Mouse (Mus musculus): ENCODE measurements around the gene Cacna1f. TPM values are rescaled to one million over a fixed set of nuclear protein-coding genes. Genes with fewer than 3 reads are reported as not detected.

Gene Cacna1f
- not detected for total RNA-seq (2021)

GRCm38 (mm10) chrX:7606783-7607182 is at the start of gene Cacna1f:
TSS of gene Cacna1f (plus strand) at chrX:7607083.
- DNase-seq (ENCODE audit: low spot score), result no peak
- intact Hi-C loops (cut with DNase I), result loop anchor here (5.0 to 10.0 kb wide), 2 partner anchors 36 to 338 kb away; partner anchors contain the start of gene Hdac6

- no peak for DNase-seq (ENCODE audit: low spot score)
- intact Hi-C loops (cut with DNase I), result no loop called here
These were observed 43.8 kb upstream of the Cacna1f start for GRCm38 (mm10) chrX:7563076-7563475.

- intact Hi-C loops (cut with DNase I), result no loop called here
These were observed 40.5 kb upstream of the Cacna1f start for GRCm38 (mm10) chrX:7566352-7566751.

GRCm38 (mm10) chrX:7567491-7567890 is 39.4 kb upstream of the Cacna1f start:
- DNase-seq (ENCODE audit: low spot score), result no peak

More at GRCm38 (mm10) chrX:7566352-7566751, 40.5 kb upstream of the Cacna1f start:
- no peak for DNase-seq (ENCODE audit: low spot score)

GRCm38 (mm10) chrX:7570481-7571175 is 36.3 kb upstream of the Cacna1f start:
- intact Hi-C loops (cut with DNase I), result loop anchor here (5.0 kb wide), 1 partner anchor 77 kb away; no protein-coding TSS in a partner anchor
- DNase-seq (ENCODE audit: low spot score), result no peak

More at GRCm38 (mm10) chrX:7567491-7567890, 39.4 kb upstream of the Cacna1f start:
- intact Hi-C loops (cut with DNase I), result no loop called here

- intact Hi-C loops (cut with DNase I), result loop anchor here (2.0 to 5.0 kb wide), 2 partner anchors 76 to 149 kb away; no protein-coding TSS in a partner anchor
- no peak for DNase-seq (ENCODE audit: low spot score)
These were observed 35.2 kb upstream of the Cacna1f start for GRCm38 (mm10) chrX:7571565-7572136.

GRCm38 (mm10) chrX:7572466-7572865 is 34.4 kb upstream of the Cacna1f start:
- intact Hi-C loops (cut with DNase I), result loop anchor here (2.0 to 5.0 kb wide), 2 partner anchors 75 to 150 kb away; no protein-coding TSS in a partner anchor
- DNase-seq (ENCODE audit: low spot score), result no peak

GRCm38 (mm10) chrX:7573176-7574086 is 33.5 kb upstream of the Cacna1f start, which contains the start of gene Foxp3:
TSS of gene Foxp3 (plus strand) at chrX:7573644.
- DNase-seq (ENCODE audit: low spot score), result peak; percentile 4
- intact Hi-C loops (cut with DNase I), result loop anchor here (2.0 to 5.0 kb wide), 2 partner anchors 74 to 151 kb away; no protein-coding TSS in a partner anchor

- intact Hi-C loops (cut with DNase I), result loop anchor here (5.0 kb wide), 1 partner anchor 73 kb away; no protein-coding TSS in a partner anchor
- peak; percentile 88 for DNase-seq (ENCODE audit: low spot score)
These were observed 32.6 kb upstream of the Cacna1f start, which contains the start of gene Ppp1r3f for GRCm38 (mm10) chrX:7574087-7574884. TSS of gene Ppp1r3f (minus strand) at chrX:7574283.

GRCm38 (mm10) chrX:7574885-7575231 is 32.0 kb upstream of the Cacna1f start:
- intact Hi-C loops (cut with DNase I), result loop anchor here (5.0 kb wide), 1 partner anchor 72 kb away; no protein-coding TSS in a partner anchor
- DNase-seq (ENCODE audit: low spot score), result no peak

GRCm38 (mm10) chrX:7581151-7581550 is 25.7 kb upstream of the Cacna1f start:
- DNase-seq (ENCODE audit: low spot score), result no peak
- intact Hi-C loops (cut with DNase I), result no loop called here

GRCm38 (mm10) chrX:7583881-7584280 is 23.0 kb upstream of the Cacna1f start:
- intact Hi-C loops (cut with DNase I), result no loop called here
- DNase-seq (ENCODE audit: low spot score), result no peak

- DNase-seq (ENCODE audit: low spot score), result no peak
- intact Hi-C loops (cut with DNase I), result no loop called here
These were observed 20.5 kb upstream of the Cacna1f start for GRCm38 (mm10) chrX:7586356-7586755.

GRCm38 (mm10) chrX:7595371-7595770 is 11.5 kb upstream of the Cacna1f start:
- DNase-seq (ENCODE audit: low spot score), result no peak
- intact Hi-C loops (cut with DNase I), result no loop called here

GRCm38 (mm10) chrX:7604004-7604403 is 2.9 kb upstream of the Cacna1f start:
- DNase-seq (ENCODE audit: low spot score), result no peak
- intact Hi-C loops (cut with DNase I), result loop anchor here (5.0 to 10.0 kb wide), 2 partner anchors 93 to 341 kb away; partner anchors contain the start of genes Gpkow and Hdac6

GRCm38 (mm10) chrX:7604879-7605574 is 1.9 kb upstream of the Cacna1f start, which contains the start of gene Ccdc22:
TSS of gene Ccdc22 (minus strand) at chrX:7605517.
- intact Hi-C loops (cut with DNase I), result loop anchor here (5.0 to 10.0 kb wide), 3 partner anchors 37 to 340 kb away; partner anchors contain the start of genes Gpkow and Hdac6

GRCm38 (mm10) chrX:7605575-7605941 is 1.3 kb upstream of the Cacna1f start:
- intact Hi-C loops (cut with DNase I), result loop anchor here (5.0 to 10.0 kb wide), 2 partner anchors 37 to 339 kb away; partner anchors contain the start of gene Hdac6
- DNase-seq (ENCODE audit: low spot score), result no peak

More at GRCm38 (mm10) chrX:7604879-7605574, 1.9 kb upstream of the Cacna1f start, which contains the start of gene Ccdc22:
- DNase-seq (ENCODE audit: low spot score), result peak; percentile 66

GRCm38 (mm10) chrX:7610035-7610434 is 3.2 kb downstream of the Cacna1f start:
- no peak for DNase-seq (ENCODE audit: low spot score)
- intact Hi-C loops (cut with DNase I), result no loop called here
